Mouse (Mus musculus) neural tube, embryonic 11.5 days (tissue): Measurements from ENCODE around the gene Gm28047. TPM values are rescaled to one million over a fixed set of nuclear protein-coding genes. Genes with fewer than 3 reads are reported as not detected.

Experiments used
- ATAC-seq: fragments of 200-750 bp; cut with Nextera tagmentation; 2 replicates; pipeline ENCODE4 v1.8.0; 2017; ENCODE audit warnings: moderate number of reproducible peaks, mild to moderate bottlenecking, moderate TSS enrichment, moderate library complexity; ENCODE audit not compliant: insufficient read depth, low FRiP score, low TSS enrichment
- DNase-seq: peaks from one replicate; pipeline ENCODE4 v3.0.0-alpha.2; 2015; ENCODE audit warnings: low spot score
- H3K27ac ChIP-seq: fragments of 300-500 bp; sonication (generic); 2 replicates; pipeline ENCODE4 v1.5.1; 2014; ENCODE audit warnings: low read depth, mild to moderate bottlenecking, low read length
- H3K27me3 ChIP-seq: fragments of 300-500 bp; sonication (generic); 2 replicates; pipeline ENCODE4 v1.6.1; 2014; ENCODE audit warnings: mild to moderate bottlenecking, low read length, mixed read lengths; ENCODE audit not compliant: control insufficient read depth, insufficient read depth
- H3K36me3 ChIP-seq: fragments of 300-500 bp; sonication (generic); 2 replicates; pipeline ENCODE4 v1.6.1; 2014; ENCODE audit warnings: mild to moderate bottlenecking, low read length, moderate library complexity, mixed read lengths; ENCODE audit not compliant: control insufficient read depth, insufficient read depth
- H3K4me1 ChIP-seq: fragments of 300-500 bp; sonication (generic); 2 replicates; pipeline ENCODE4 v1.6.1; 2014; ENCODE audit warnings: low read length, mixed read lengths; ENCODE audit not compliant: control insufficient read depth, insufficient read depth
- H3K4me2 ChIP-seq: fragments of 300-500 bp; sonication (generic); 2 replicates; pipeline ENCODE4 v1.6.1; 2014; ENCODE audit warnings: low read depth, mild to moderate bottlenecking, moderate library complexity
- H3K4me3 ChIP-seq: fragments of 300-500 bp; sonication (generic); 2 replicates; pipeline ENCODE4 v1.5.1; 2014; ENCODE audit warnings: low read depth, low read length
- H3K9ac ChIP-seq: fragments of 300-500 bp; sonication (generic); 2 replicates; pipeline ENCODE4 v1.6.1; 2014; ENCODE audit warnings: mild to moderate bottlenecking, low read length
- H3K9me3 ChIP-seq: fragments of 300-500 bp; sonication (generic); 2 replicates; pipeline ENCODE4 v1.6.1; 2016; ENCODE audit warnings: low read length; ENCODE audit not compliant: control insufficient read depth
- WGBS: fragments of 180-500 bp; shearing (Covaris S2); extraction: QIAGEN DNeasy Blood & Tissue Kit; methylation state at CpG from one replicate; pipeline ENCODE4 v1.1.7; 2014; 5-methylcytosine and 5-hydroxymethylcytosine counted together
- polyA plus RNA-seq: library from polyadenylated mRNA; unstranded; fragments of >200 nt; fragmentation: Nextera tagmentation; extraction: Ambion mirVana; gene quantifications from 2 replicates; pipeline ENCODE4 v1.2.1, GENCODE M21; 2014

The Gm28047 gene
- polyA plus RNA-seq, 1 experiment from 2014 or later, result not detected

DNA sequence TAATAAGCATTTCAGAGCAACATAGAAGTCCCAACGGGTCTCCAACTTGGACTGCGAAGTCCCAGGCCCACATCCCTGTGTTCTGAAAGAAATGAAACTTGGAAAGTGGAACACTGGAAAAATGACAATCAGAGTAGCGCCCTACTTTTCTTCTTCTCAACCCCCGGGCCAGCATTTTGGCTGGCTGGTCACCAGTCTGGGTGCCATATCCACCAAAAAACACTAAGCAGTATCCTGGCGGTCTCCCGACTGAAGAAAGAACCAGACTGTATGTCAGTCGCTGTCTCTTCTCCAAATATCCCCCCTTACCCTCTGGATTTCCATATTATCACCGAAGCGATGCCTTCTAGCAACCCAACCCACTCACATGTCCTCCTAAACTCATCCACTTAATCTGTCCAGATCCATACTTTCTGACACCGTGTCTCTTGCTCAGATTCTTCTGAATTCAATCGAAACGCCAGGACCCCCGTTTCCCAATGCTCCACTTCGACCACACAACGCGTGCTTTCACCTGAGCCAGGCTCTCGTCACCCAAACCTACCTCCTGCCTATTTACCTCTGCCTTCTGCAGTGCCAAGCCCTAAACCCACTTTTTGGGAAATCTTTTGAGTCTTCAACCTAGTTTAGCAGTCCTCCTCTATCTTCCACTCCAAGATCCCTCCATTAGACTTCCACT, 437 bp downstream of the Gm28047 start:
- ATAC-seq (no peak), DNase-seq (peak; percentile 12)
- H3K4me3 ChIP-seq, result peak overlapping the region; percentile 56
- no peak overlapping the region for H3K27ac ChIP-seq
- H3K36me3 ChIP-seq, result no peaks in the 10 kb centered on the region
- WGBS, result 7% methylated on average over 17 of the region's 17 CpGs
- peak overlapping the region; percentile 58 for H3K9ac ChIP-seq
- no peaks in the 10 kb centered on the region for H3K27me3 ChIP-seq
- peak overlapping the region; percentile 85 for H3K4me2 ChIP-seq
- peaks cover 8% of the 10 kb centered on the region for H3K4me1 ChIP-seq
- no peaks in the 10 kb centered on the region for H3K9me3 ChIP-seq

GRCm38 (mm10) chr15:102623121-102623520, 1.7 kb downstream of the Gm28047 start:
- no peak overlapping the region for H3K9ac ChIP-seq
- H3K36me3 ChIP-seq, result no peaks in the 10 kb centered on the region
- H3K4me3 ChIP-seq, result no peak overlapping the region
- H3K4me1 ChIP-seq, result peaks cover 8% of the 10 kb centered on the region
- DNase-seq (no peak), ATAC-seq (no peak)
- H3K4me2 ChIP-seq, result no peak overlapping the region
- H3K27me3 ChIP-seq, result no peaks in the 10 kb centered on the region
- no peak overlapping the region for H3K27ac ChIP-seq
- 91% methylated on average over 3 of the region's 3 CpGs for WGBS
- H3K9me3 ChIP-seq, result no peaks in the 10 kb centered on the region

DNA sequence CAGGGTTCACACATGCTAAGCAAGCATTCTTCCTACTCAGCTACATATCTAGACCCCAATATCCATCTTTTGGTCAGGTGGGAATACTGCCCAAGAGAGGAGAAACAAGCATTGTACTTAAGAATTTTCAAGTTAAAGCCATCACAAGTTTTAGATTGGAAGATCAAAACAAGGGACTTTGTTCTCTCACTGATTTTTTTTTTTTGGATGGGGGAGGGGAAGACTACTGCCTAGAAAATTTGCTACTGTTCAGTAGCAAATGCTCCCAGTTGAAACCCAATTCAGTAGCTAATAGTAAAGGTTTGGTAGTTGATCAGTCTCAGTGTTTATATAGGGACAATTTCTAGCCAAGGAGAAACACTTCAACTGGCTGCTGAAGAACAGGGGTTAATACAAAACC, 2.3 kb downstream of the Gm28047 start:
- no peak overlapping the region for H3K27ac ChIP-seq
- peaks cover 8% of the 10 kb centered on the region for H3K4me1 ChIP-seq
- no peak for ATAC-seq
- H3K9ac ChIP-seq, result no peak overlapping the region
- DNase-seq, result no peak
- H3K4me2 ChIP-seq, result no peak overlapping the region
- H3K4me3 ChIP-seq, result no peak overlapping the region
- H3K9me3 ChIP-seq, result no peaks in the 10 kb centered on the region
- no peaks in the 10 kb centered on the region for H3K36me3 ChIP-seq
- no peaks in the 10 kb centered on the region for H3K27me3 ChIP-seq

DNA sequence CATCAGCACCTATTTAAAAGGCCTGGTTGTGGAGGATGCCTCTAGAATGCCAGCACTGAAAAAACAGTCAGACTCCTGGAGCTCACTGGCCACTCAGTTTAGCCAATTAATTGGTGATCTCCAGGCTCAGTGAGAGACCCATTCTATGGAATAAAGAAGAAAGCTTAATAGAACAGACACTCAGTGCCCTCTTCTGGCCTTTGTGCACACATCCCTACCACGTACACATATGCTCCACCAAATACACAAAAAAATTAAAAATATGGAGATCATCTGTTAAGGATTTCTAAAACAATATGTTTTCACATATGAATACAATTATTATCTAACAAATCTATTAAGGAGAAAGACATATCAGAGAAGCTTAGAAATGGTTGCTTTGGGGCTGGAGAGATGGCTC, 4.1 kb downstream of the Gm28047 start:
- DNase-seq, result no peak
- H3K4me3 ChIP-seq, result no peak overlapping the region
- peaks cover 4% of the 10 kb centered on the region for H3K4me1 ChIP-seq
- no peak overlapping the region for H3K27ac ChIP-seq
- 93% methylated on average over 1 of the region's 1 CpGs for WGBS
- no peak overlapping the region for H3K9ac ChIP-seq
- no peaks in the 10 kb centered on the region for H3K36me3 ChIP-seq
- no peak for ATAC-seq
- no peaks in the 10 kb centered on the region for H3K27me3 ChIP-seq
- no peaks in the 10 kb centered on the region for H3K9me3 ChIP-seq
- H3K4me2 ChIP-seq, result no peak overlapping the region

- 94% methylated on average over 5 of the region's 5 CpGs for WGBS
Measured at GRCm38 (mm10) chr15:102619486-102619885, 5.4 kb downstream of the Gm28047 start.

GRCm38 (mm10) chr15:102617654-102618053, 7.2 kb downstream of the Gm28047 start:
- Histone ChIP-seq H3K4me2 (no peak overlapping the region), H3K4me3 (no peak overlapping the region), H3K9me3 (no peaks in the 10 kb centered on the region), H3K9ac (no peak overlapping the region), H3K36me3 (no peaks in the 10 kb centered on the region), H3K4me1 (no peaks in the 10 kb centered on the region), H3K27me3 (no peaks in the 10 kb centered on the region), H3K27ac (no peak overlapping the region)
- ATAC-seq (no peak), DNase-seq (no peak)
- WGBS, result 95% methylated on average over 1 of the region's 1 CpGs

More at GRCm38 (mm10) chr15:102619486-102619885, 5.4 kb downstream of the Gm28047 start:
- Histone ChIP-seq H3K4me1 (peaks cover 4% of the 10 kb centered on the region), H3K27me3 (no peaks in the 10 kb centered on the region), H3K36me3 (no peaks in the 10 kb centered on the region), H3K9ac (no peak overlapping the region), H3K9me3 (no peaks in the 10 kb centered on the region), H3K27ac (no peak overlapping the region), H3K4me2 (no peak overlapping the region), H3K4me3 (no peak overlapping the region)
- no peak for DNase-seq
- ATAC-seq, result no peak

DNA sequence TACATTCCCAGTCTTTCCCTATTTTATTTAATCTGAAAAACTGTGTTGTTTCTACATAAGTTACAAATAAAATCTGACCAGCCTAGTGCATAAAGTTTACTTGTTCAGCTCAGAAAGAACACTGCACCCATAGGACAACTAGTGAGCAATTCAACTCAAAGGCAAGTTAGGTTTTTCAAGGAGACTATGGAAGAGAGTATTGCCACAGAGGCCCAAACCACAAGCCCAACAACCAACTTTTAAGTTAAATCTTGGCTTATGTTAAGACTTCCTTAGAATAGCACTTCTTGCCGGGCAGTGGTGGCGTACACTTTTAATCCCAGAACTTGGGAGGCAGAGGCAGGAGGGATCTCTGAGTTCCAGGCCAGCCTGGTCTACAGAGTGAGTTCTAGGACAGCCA, 8.7 kb downstream of the Gm28047 start:
- Histone ChIP-seq H3K9me3 (no peaks in the 10 kb centered on the region), H3K9ac (no peak overlapping the region), H3K4me3 (no peak overlapping the region), H3K36me3 (no peaks in the 10 kb centered on the region), H3K4me2 (no peak overlapping the region), H3K4me1 (no peaks in the 10 kb centered on the region), H3K27ac (no peak overlapping the region), H3K27me3 (no peaks in the 10 kb centered on the region)
- DNase-seq (no peak), ATAC-seq (no peak)
- WGBS, result 99% methylated on average over 2 of the region's 2 CpGs

GRCm38 (mm10) chr15:102614224-102614623, 10.6 kb downstream of the Gm28047 start:
- Histone ChIP-seq H3K4me2 (no peak overlapping the region), H3K4me1 (no peaks in the 10 kb centered on the region), H3K27me3 (no peaks in the 10 kb centered on the region), H3K27ac (no peak overlapping the region), H3K36me3 (no peaks in the 10 kb centered on the region), H3K9ac (no peak overlapping the region), H3K9me3 (no peaks in the 10 kb centered on the region), H3K4me3 (no peak overlapping the region)
- DNase-seq (no peak), ATAC-seq (no peak)

DNA sequence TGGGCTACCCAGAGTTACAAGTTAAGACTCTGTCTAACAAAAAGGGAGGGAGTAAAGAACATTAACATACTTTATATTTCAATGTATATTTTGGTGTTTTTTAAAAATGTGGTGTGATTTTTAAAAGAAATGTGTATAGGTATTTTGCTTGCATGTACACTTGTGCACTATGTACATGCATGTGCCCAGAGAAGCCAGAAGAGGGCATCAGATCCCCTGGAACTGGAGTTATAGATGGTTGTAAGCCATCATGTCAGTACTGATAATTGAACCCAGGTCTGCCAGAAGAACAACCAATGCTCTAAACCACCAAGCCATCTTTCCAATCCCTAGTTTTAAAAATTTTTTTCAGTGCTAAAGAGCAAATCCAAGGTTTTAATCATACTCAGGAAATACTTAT, 11.9 kb downstream of the Gm28047 start:
- no peaks in the 10 kb centered on the region for H3K4me1 ChIP-seq

More for the DNA sequence above, 11.9 kb downstream of the Gm28047 start:
- Histone ChIP-seq H3K27ac (no peak overlapping the region), H3K36me3 (no peaks in the 10 kb centered on the region), H3K27me3 (no peaks in the 10 kb centered on the region), H3K4me3 (no peak overlapping the region), H3K9ac (no peak overlapping the region), H3K9me3 (no peaks in the 10 kb centered on the region), H3K4me2 (no peak overlapping the region)
- DNase-seq (no peak), ATAC-seq (no peak)
